Mouse (Mus musculus): ENCODE results near the gene Tmem138.

DNA sequence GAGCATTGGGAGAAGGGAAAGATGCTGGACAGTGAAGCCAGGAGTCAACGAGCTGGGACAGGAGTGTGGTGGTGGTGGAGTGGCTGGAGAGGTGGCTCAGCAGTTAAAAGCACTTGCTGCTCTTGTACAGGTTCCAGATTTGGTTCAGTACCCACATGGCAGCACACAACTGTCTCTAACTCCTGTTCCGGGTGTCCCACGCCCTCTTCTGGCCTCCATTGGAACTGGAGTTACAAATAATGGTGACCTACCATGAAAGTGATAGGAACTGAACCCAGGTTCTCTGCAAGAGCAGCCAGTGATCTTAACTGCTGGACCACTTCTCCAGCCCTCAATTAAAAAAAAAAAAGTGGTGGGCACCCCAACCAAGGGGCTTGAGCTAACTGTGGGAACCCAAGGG is 21.0 kb upstream of the Tmem138 start:
- no peak for TF ChIP-seq CTCF (IDR thresholded peaks at IDR 0.05; ENCODE audit: control insufficient read depth, insufficient read depth, insufficient read length)
- TF ChIP-seq MYOG (IDR thresholded peaks at IDR 0.05; ENCODE audit: control insufficient read depth, extremely low read depth, insufficient read length), result no peak
- no peak for TF ChIP-seq USF1 (IDR thresholded peaks at IDR 0.05; ENCODE audit: low read depth)
- no peak for TF ChIP-seq MYOD1 (IDR thresholded peaks at IDR 0.05; ENCODE audit: control insufficient read depth, insufficient read length, low read depth)
- no peak for TF ChIP-seq MAX (IDR thresholded peaks at IDR 0.05)
- no peak for TF ChIP-seq FOSL1 (IDR thresholded peaks at IDR 0.05; ENCODE audit: insufficient read depth, low read length, poor library complexity, severe bottlenecking)
